Mouse (Mus musculus): ENCODE data around the gene Zfp628.

The Zfp628 gene

DNA sequence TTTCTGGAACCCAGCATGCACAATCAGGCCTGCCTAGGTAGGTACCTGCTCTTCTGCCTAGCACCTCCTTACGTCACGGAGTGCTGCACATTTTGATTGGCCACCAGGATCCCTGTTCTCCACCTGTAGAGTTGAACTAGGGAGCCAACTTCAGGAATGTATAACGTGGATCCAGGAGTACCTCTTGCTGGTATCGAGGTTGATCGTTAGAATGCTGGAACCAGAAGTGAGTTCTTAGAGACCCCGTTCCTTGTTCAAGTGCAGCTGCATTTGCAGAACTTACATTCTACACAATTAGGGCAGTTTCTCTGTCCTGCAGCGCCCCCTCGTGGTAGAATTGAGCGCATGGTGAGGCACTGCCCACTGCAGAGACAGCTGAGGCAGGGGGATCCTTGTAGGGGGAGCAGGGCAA lies 25.1 kb downstream of the Zfp628 start:
- peak; percentile 71 for DNase-seq (ENCODE audit: low spot score)

DNA sequence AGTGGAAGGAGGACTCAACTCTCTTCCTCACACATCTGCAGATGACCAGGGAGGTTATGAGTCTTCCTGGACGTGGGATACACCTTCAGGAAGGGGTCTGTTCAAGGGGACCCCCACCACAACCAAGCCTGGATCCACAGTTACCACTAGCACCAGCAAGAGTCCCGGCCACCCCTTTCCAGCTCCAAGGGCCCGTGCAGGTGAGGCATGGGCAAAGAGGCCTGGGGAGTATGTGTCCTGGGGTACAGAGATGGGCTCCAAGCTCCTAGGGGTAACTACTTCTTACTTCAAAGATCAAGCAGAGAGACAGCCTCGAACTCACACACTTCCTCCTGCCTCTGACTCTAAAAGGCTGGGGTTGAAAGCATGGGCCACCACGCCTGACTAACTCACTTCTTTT lies 27.7 kb downstream of the Zfp628 start:
- no peak for DNase-seq (ENCODE audit: low spot score)

DNA sequence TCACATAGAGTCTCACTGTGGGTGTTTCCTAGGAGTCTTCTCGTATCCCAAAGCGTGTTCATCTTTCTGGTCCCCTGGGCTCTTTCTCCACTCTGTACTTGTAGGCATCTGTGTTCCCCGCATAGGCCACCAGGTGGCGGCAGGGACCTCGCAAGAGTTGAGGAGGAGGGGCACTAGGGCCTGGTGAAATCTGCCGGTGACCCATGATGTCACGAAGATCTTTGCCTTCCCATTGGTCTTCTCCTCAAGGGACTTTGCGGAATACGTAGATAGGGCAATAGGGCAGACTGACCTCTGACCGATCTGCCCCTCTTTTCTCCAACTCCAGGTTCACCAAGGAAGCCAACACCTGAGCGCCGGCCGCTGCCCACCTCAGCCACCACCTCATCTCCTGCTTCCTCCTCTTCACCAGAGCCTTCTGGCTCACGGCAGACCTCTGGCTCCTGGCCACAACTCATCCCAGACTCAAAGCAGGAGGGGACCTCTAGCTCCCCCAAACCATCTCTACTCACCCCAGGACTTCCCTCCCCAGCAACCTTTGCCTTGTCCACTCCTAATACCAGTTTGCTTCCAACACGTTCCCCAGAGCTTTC lies 28.3 kb downstream of the Zfp628 start:
- DNase-seq (ENCODE audit: low spot score), result peak; percentile 96

DNA sequence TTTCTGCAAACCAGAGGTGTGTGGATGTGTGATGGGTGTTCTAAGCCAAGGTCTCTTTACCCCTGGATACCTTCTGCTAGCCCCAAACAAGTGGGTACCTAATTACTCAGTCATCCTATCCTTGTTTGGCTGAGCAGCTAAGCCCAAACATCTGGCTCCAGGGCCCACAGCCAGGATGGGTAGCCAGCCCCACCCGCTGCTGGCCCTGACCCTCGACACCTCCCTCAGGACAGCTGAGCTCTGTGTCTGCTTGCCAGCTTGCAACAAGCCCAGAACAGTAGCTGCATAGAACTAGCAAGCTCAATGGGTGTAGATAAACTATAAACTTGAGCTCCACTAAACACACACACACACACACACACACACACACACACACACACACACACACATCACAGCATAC lies 32.8 kb downstream of the Zfp628 start:
- no peak for DNase-seq (ENCODE audit: low spot score)

DNA sequence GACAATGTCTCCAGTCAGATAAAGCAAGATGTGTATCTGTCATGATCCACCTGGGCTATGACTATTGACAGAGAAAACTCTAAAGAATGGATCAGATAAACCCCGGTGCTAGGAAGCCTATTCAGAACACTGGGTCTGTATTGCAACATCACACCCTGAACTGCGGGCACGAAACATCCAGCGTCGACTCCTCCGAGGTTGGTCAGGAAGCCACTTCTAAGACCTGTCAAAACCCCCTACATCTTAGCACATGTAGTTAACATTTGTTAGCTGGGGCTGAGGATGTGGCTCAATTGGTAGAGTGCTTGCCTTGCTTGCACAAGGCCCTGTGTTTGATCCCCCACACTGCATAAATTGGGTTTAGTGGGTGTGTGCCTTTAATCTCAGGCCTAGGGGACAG lies 33.4 kb downstream of the Zfp628 start:
- no peak for DNase-seq (ENCODE audit: low spot score)

DNA sequence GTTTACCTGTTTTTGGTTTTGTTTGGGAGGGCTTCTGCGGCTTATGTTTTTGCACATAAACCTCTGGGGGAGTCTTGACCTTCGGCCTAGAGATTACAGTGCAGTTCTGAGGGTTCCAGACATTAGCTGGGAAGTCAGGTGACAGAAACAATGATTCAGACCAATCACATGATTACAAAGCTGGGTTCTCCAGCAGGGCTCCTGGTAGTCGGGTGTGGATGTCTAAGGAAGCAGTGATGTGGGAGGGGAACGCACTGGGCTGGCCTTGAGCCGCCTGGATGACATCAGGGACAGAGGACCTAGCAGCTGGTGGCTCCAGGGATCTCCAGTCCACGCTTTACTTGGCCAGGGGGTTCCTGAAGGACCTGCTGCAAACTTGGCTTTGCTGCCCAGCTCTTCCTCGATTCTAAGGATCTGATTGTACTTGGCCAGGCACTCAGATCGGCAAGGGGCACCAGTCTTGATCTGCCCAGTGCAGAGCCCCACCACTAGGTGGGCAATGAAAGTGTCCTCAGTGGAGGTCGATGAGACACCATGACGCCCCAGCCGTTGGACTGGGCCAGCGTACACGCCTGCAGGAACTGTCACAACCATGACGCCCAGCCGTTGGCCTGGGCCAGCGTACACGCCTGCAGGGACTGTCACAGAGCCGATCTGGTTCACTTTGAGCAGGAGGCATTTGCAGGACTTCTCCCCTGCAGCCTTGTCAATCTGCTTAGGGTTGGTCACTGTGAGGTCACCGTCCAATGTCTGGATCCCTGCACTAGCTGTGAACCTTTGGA lies 35.7 kb downstream of the Zfp628 start:
- DNase-seq (ENCODE audit: low spot score), result no peak

DNA sequence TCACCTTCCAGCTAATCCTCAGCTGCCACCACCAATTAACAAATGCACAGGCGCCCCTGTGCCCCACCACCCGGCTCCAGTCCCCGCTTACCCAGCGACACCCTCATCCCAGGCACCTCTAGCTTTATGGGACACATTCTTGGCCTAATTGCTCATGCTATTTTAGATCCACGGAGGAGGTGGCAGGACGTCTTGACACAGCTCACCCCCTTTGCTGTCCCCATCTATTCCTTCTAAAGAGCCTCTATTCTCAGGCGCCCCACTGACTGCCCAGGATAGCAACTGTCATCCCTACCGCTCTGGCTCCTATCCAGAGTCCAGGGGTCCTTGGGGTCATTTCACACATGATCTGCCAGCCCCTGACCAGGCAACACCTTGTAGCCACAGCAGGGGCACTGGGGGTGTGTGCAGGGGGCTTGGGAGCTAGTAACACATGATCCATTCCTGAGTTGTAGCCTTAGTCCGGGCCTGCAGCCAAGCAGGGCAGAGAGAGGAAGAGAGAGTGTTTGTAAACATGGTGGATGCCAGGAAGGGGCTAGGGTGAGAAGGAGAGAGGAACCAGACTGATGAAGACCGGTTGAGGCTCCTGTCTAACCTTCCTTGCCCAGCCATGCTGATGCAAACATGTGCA lies 38.9 kb downstream of the Zfp628 start:
- DNase-seq (ENCODE audit: low spot score), result no peak

DNA sequence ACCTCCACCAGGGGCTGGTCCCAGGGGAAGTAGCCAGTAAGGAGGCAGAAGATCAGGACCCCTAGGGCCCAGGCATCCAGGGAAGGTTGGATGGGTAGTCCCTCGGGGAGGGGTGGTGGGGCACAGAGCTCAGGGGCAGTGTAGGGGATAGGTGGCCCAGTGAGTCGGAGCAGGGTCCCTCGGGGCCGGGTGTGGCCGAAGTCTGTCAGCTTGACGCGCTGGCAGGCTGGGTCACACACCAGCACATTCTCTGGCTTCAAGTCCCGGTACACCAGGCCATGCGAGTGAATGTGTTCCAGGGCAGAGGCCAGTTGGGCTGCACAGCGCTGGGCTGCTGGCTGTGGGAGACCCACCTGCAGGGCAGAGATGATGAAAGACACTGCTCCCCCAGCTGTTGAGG lies 42.3 kb downstream of the Zfp628 start:
- no peak for DNase-seq (ENCODE audit: low spot score)

DNA sequence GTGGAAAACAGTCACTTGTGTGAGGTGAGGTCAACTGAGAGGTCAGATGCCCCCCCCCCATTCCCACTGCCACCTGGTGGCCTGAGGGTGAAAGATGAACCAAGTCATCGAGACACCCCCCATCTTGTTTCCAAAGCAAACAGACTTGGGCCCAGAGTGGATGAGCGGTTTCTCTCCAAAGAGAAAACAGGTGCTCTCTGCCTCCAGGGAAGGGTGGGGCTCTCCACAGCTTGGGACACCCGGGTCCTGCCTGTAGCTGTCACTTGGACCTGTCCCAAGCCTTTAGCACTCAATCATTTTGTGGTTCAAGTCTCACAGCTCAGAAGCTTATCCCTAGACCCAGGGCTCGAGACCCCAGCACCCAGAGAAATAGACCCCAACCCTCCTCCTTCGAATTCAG lies 48.5 kb downstream of the Zfp628 start:
- DNase-seq (ENCODE audit: low spot score), result no peak

DNA sequence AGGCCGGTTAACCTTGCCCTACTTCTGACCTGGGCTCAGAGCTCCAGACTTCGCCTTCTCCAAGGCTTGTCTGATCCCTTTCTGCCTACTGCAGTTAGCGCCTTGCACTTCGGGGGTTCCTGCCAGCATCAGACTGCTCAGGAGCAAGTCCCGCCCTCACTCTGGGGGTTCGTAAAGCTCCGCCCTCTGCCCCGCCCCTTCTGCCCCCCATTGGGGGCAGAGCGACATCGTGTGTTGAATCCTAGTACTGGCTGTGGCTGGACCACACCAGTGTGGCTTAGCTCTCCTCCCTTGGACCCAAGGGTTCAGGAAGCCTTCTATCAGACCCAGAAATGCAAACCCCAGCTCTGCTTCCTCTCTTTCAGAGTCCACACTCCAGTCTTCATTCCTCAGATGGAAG lies 49.3 kb downstream of the Zfp628 start, which contains the start of gene Sbk2:
Gene Sbk2, minus strand, starts transcription at position 135 of the 400 bp plus-strand sequence.
- peak; percentile 57 for DNase-seq (ENCODE audit: low spot score)

DNA sequence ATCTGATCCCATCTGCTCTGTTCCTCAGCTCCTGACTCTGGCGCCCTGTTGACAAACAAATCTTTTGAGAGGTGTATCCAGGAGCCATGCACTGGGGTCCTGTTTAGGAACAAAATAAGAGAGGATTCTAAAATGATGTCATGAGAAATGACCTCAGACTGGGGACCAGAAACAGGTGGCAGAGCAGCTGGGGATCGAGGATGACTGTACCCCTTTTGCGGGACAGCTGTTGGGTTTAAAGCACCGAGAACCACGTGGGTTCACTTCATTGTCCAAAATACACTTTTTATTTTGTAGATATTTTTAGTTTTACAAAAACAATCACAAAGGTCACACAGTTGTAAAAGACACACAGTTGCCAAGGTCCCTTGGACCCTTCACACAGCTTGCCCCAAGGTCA lies 50.0 kb downstream of the Zfp628 start:
- DNase-seq (ENCODE audit: low spot score), result no peak

DNA sequence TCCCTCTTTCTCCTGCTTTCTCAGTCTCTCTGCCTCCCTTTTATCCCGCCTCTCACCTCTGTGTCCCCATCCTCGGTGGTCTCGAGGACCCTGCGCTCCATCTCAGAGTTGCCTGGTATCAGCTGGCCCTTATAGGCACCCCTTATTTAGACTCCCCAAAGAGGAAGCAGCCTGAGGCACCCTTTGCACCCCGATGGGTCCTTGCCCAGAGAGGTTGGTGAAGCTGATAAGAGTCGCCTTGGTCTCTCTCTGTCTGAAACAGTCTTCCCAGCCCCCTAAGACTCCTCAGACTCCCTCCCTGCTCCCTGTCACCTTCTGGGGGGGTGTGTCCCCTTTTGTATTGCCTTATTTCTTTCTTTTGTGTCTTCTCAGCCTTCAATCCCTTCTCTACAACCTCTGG lies 56.1 kb downstream of the Zfp628 start, which contains the start of gene Sbk3:
Gene Sbk3, minus strand, starts transcription at position 101 of the 400 bp plus-strand sequence.
- DNase-seq (ENCODE audit: low spot score), result no peak
